Mouse (Mus musculus): ENCODE measurements around the gene Kcnc1.

Gene Kcnc1

GRCm38 (mm10) chr7:46473141-46473540 lies 76.8 kb downstream of the Kcnc1 start:
- DNase-seq (ENCODE audit: low spot score), result no peak

- no peak for DNase-seq (ENCODE audit: low spot score)
These were observed 79.2 kb downstream of the Kcnc1 start for GRCm38 (mm10) chr7:46475464-46475863.

DNA sequence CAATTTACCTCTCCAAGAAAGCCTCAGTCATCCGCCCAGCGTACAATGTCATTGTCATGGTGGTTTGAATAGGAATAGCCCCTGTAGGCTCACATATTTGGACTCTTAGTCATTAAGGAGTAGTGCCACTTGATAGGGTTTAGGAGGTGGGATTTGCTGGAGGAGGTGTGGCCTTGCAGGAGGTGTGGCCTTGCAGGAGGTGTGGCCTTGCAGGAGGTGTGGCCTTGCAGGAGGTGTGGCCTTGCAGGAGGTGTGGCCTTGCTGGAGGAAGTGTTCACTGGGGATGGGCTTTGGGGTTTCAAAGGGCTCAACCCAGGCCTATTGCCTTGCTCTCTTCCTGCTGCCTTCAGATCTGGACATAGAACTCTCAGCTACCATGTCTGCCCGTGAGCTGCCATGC lies 81.2 kb downstream of the Kcnc1 start:
- no peak for DNase-seq (ENCODE audit: low spot score)

GRCm38 (mm10) chr7:46479793-46480192 lies 83.5 kb downstream of the Kcnc1 start:
- DNase-seq (ENCODE audit: low spot score), result no peak

- DNase-seq (ENCODE audit: low spot score), result no peak
These were observed 85.8 kb downstream of the Kcnc1 start for GRCm38 (mm10) chr7:46482099-46482531.

DNA sequence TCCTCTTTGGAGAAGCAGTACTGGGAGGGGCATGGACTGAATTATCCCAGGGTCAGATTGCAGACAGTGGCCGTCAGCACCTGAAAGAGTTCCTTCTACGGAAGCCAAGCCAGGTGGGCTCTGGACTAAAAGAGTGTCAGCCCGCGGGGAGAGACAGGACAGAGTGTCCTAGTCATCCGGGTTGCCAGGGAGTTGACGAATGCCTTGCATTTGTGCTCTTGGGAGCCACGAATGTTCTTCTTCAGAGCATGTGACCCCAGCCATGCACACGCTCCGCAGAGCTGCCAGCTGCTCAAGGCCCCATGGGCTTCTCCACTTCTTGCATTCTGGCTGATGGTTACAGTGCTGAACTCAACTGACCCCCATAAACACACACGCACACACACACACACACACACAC lies 86.8 kb downstream of the Kcnc1 start:
- no peak for DNase-seq (ENCODE audit: low spot score)

DNA sequence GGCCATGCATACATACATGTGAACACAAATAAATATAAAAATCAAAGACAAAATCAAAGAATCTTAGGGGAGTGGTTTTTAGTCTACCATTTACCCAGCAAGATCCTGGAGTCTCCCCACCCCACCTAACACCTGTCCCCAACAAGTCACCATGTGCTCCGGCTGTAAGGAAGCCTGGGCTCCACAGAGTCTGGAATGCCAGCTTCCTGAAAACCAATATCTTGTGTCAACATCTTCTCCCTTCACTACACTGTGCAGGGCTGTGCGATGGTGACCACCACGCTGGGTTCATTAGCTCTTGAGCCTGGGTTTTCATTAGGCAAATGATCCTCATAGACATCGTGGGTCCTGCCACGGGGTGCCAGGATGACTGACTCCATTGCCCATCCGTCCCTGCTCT lies 87.9 kb downstream of the Kcnc1 start:
- no peak for DNase-seq (ENCODE audit: low spot score)

DNA sequence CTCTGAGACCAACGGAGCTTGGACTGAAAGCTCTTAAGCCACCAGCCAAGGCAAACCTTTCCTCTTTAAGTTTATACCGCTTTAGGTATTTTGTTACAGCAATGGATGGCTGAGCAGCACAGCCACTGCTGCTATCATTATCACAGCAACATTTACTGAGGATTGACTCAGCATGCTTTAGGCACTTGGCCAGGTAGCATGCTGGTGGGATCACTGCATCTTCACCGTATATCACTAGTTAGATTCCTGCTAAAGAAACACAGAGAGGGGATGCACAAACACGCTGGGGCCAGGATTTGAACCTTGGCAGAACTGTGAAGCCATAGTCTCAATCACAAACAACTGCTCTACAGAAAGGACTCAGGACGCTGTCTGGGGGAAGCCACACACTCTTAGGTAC lies 90.5 kb downstream of the Kcnc1 start:
- no peak for DNase-seq (ENCODE audit: low spot score)

DNA sequence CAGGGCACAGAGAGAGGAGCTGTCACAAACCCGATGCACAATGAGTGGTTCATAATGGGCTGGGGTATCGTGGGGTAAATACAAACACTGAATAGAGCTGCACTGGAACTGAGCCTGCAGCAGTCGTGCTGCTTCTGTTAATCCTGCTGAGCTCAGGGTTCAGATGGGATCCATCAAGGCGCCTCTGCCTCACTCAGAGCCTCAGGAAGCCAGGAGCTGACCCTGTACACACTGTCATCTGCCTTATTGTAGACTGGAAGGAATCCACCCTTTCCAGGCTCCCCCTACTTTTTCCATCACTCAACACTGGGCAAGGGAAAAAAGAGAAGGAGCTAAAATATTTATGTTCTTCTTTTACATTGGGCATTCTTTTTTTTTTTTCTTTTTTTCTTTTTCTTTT lies 91.1 kb downstream of the Kcnc1 start:
- no peak for DNase-seq (ENCODE audit: low spot score)
